Mouse (Mus musculus) ES-Bruce4 (cell line): ENCODE measurements around the gene H2al1c. TPM values are rescaled to one million over a fixed set of nuclear protein-coding genes. Genes with fewer than 3 reads are reported as not detected.
"Not testable (repeated sequence)": the region's sequence is repeated elsewhere in the genome, so short reads cannot be mapped to it uniquely, and the experiment has no call there.

Experiments used
- H3K27ac ChIP-seq: 2 replicates; pipeline ENCODE4 v1.5.1; 2012; ENCODE audit warnings: low read length, inconsistent platforms; ENCODE audit not compliant: insufficient read depth
- H3K27me3 ChIP-seq: 2 replicates; pipeline ENCODE4 v1.6.1; 2012; ENCODE audit warnings: mild to moderate bottlenecking, low read length, inconsistent platforms; ENCODE audit not compliant: control insufficient read depth, poor library complexity, insufficient read depth, severe bottlenecking
- H3K36me3 ChIP-seq: 2 replicates; pipeline ENCODE4 v1.6.1; 2012; ENCODE audit warnings: inconsistent platforms, mild to moderate bottlenecking, low read length, moderate library complexity; ENCODE audit not compliant: control insufficient read depth, poor library complexity, insufficient read depth, severe bottlenecking
- H3K4me1 ChIP-seq: one replicate; pipeline ENCODE4 v1.8.1; 2011; ENCODE audit warnings: low read length; ENCODE audit not compliant: control insufficient read depth, insufficient read depth
- H3K4me3 ChIP-seq: 2 replicates; pipeline ENCODE4 v1.5.1; 2011; ENCODE audit warnings: low read depth, mild to moderate bottlenecking, low read length
- H3K9ac ChIP-seq: 2 replicates; pipeline ENCODE4 v1.6.1; 2012; ENCODE audit warnings: low read depth, mild to moderate bottlenecking, inconsistent platforms; ENCODE audit not compliant: poor library complexity, severe bottlenecking
- H3K9me3 ChIP-seq: replicated peaks from 2 replicates; pipeline ENCODE4 v1.6.1; 2012; ENCODE audit warnings: mild to moderate bottlenecking, low read length, inconsistent platforms; ENCODE audit not compliant: control insufficient read depth, poor library complexity, insufficient read depth, severe bottlenecking
- CTCF ChIP-seq: IDR thresholded peaks from one replicate; pipeline ENCODE4 v1.8.1; 2011; ENCODE audit warnings: low read depth, low read length
- EP300 ChIP-seq: IDR thresholded peaks from 2 replicates; pipeline ENCODE4 v1.6.1; 2011; ENCODE audit warnings: low read depth, low read length; ENCODE audit not compliant: insufficient read depth
- POLR2A ChIP-seq: IDR thresholded peaks from one replicate; pipeline ENCODE4 v1.8.1; 2011; ENCODE audit warnings: low read length; ENCODE audit not compliant: insufficient read depth
- polyA plus RNA-seq: library from polyadenylated mRNA; stranded (reverse); fragments of >200 nt; gene quantifications from 2 replicates; pipeline ENCODE4 v1.2.4, GENCODE M21; 2011; ENCODE audit warnings: low read depth; ENCODE audit not compliant: missing spikeins, insufficient read depth, insufficient read length

The H2al1c gene
- not detected in 2 replicates for polyA plus RNA-seq

- not testable (repeated sequence) for H3K27ac ChIP-seq, H3K4me3 ChIP-seq, H3K9ac ChIP-seq, H3K36me3 ChIP-seq, H3K9me3 ChIP-seq, H3K4me1 ChIP-seq, H3K27me3 ChIP-seq
Observed at GRCm38 (mm10) chrX:11305355-11305754, at the start of gene H2al1c. H2al1c (plus strand) TSS chrX:11305655.

GRCm38 (mm10) chrX:11264918-11265317, 40.5 kb upstream of the H2al1c start:
- TF ChIP-seq EP300 (no peak), POLR2A (no peak), CTCF (no peak)
- Histone ChIP-seq H3K9ac (no peak overlapping the region), H3K27ac (no peak overlapping the region), H3K27me3 (no peaks in the 10 kb centered on the region), H3K4me1 (no peaks in the 10 kb centered on the region), H3K36me3 (no peaks in the 10 kb centered on the region), H3K9me3 (no peaks in the 10 kb centered on the region), H3K4me3 (no peak overlapping the region)

GRCm38 (mm10) chrX:11267791-11268190, 37.7 kb upstream of the H2al1c start:
- no peaks in the 10 kb centered on the region for H3K4me1 ChIP-seq
- H3K4me3 ChIP-seq, result no peak overlapping the region
- H3K9me3 ChIP-seq, result no peaks in the 10 kb centered on the region
- TF ChIP-seq POLR2A (no peak), CTCF (no peak), EP300 (no peak)
- H3K27me3 ChIP-seq, result no peaks in the 10 kb centered on the region
- H3K27ac ChIP-seq, result no peak overlapping the region
- H3K9ac ChIP-seq, result no peak overlapping the region
- no peaks in the 10 kb centered on the region for H3K36me3 ChIP-seq

GRCm38 (mm10) chrX:11269074-11269473, 36.4 kb upstream of the H2al1c start:
- TF ChIP-seq EP300, result no peak
- no peak for TF ChIP-seq POLR2A
- no peak for TF ChIP-seq CTCF
- no peak overlapping the region for H3K9ac ChIP-seq
- no peaks in the 10 kb centered on the region for H3K4me1 ChIP-seq
- H3K36me3 ChIP-seq, result no peaks in the 10 kb centered on the region
- no peaks in the 10 kb centered on the region for H3K27me3 ChIP-seq
- H3K9me3 ChIP-seq, result no peaks in the 10 kb centered on the region
- no peak overlapping the region for H3K4me3 ChIP-seq
- H3K27ac ChIP-seq, result no peak overlapping the region

- Histone ChIP-seq H3K27me3 (no peaks in the 10 kb centered on the region), H3K9ac (no peak overlapping the region)
- TF ChIP-seq POLR2A (no peak), CTCF (no peak), EP300 (no peak)
Observed at GRCm38 (mm10) chrX:11273190-11273589, 32.3 kb upstream of the H2al1c start.

GRCm38 (mm10) chrX:11277083-11277482, 28.4 kb upstream of the H2al1c start:
- Histone ChIP-seq H3K27ac (no peak overlapping the region), H3K9me3 (no peaks in the 10 kb centered on the region), H3K4me3 (no peak overlapping the region), H3K36me3 (no peaks in the 10 kb centered on the region), H3K9ac (no peak overlapping the region), H3K27me3 (no peaks in the 10 kb centered on the region), H3K4me1 (no peaks in the 10 kb centered on the region)
- TF ChIP-seq CTCF, result no peak
- no peak for TF ChIP-seq EP300
- TF ChIP-seq POLR2A, result no peak

More at GRCm38 (mm10) chrX:11273190-11273589, 32.3 kb upstream of the H2al1c start:
- H3K4me3 ChIP-seq, result no peak overlapping the region
- no peaks in the 10 kb centered on the region for H3K9me3 ChIP-seq
- no peak overlapping the region for H3K27ac ChIP-seq
- no peaks in the 10 kb centered on the region for H3K36me3 ChIP-seq
- no peaks in the 10 kb centered on the region for H3K4me1 ChIP-seq
